Mouse (Mus musculus) myocyte (in vitro differentiated cells): ENCODE measurements around the gene Ulk2. TPM values are rescaled to one million over a fixed set of nuclear protein-coding genes. Genes with fewer than 3 reads are reported as not detected.

ENCODE experiments used
- H3K27me3 ChIP-seq: one replicate; pipeline ENCODE4 v1.6.1; 2011; ENCODE audit not compliant: control insufficient read depth, insufficient read depth, insufficient read length
- H3K36me3 ChIP-seq: one replicate; pipeline ENCODE4 v1.6.1; 2011; ENCODE audit not compliant: control insufficient read depth, insufficient read depth
- H3K4me2 ChIP-seq: one replicate; pipeline ENCODE4 v1.6.1; 2011; ENCODE audit warnings: low read depth, control low read depth
- H3K4me3 ChIP-seq: one replicate; pipeline ENCODE4 v1.5.1; 2011; ENCODE audit warnings: mild to moderate bottlenecking, control low read depth, moderate library complexity
- H3K79me2 ChIP-seq: one replicate; pipeline ENCODE4 v1.6.1; 2011; ENCODE audit not compliant: control insufficient read depth, insufficient read depth
- H3ac ChIP-seq: one replicate; pipeline ENCODE4 v1.6.1; 2011; ENCODE audit not compliant: control insufficient read depth, insufficient read length
- CEBPB ChIP-seq: IDR thresholded peaks from 2 replicates; pipeline ENCODE4 v1.6.1; 2011; ENCODE audit warnings: mild to moderate bottlenecking, moderate library complexity; ENCODE audit not compliant: poor library complexity, insufficient read depth, severe bottlenecking
- E2F4 ChIP-seq: IDR thresholded peaks from one replicate; pipeline ENCODE4 v1.6.1; 2011; ENCODE audit warnings: mild to moderate bottlenecking, control low read depth, moderate library complexity; ENCODE audit not compliant: insufficient read depth
- MAX ChIP-seq: IDR thresholded peaks from one replicate; pipeline ENCODE4 v1.6.1; 2011; ENCODE audit warnings: low read depth, mild to moderate bottlenecking, control low read depth
- MYOD1 ChIP-seq, 3 experiments: IDR thresholded peaks; one replicate each; pipeline ENCODE4 v1.6.1; 2011; ENCODE audit warnings: control low read depth in 2 of 3, low read depth in 2 of 3, mild to moderate bottlenecking in 2 of 3, moderate library complexity in 1 of 3; ENCODE audit not compliant: insufficient read length in 2 of 3, control insufficient read depth in 1 of 3
- MYOG ChIP-seq, 3 experiments: IDR thresholded peaks; one replicate each; pipeline ENCODE4 v1.6.1; 2011; ENCODE audit warnings: control low read depth in 2 of 3, low read depth in 2 of 3, mild to moderate bottlenecking in 2 of 3; ENCODE audit not compliant: insufficient read length in 2 of 3, control insufficient read depth in 1 of 3, insufficient read depth in 1 of 3
- POLR2A ChIP-seq: IDR thresholded peaks from one replicate; pipeline ENCODE4 v1.6.1; 2011; ENCODE audit warnings: low read depth, mild to moderate bottlenecking, control low read depth, moderate library complexity; ENCODE audit not compliant: insufficient read length
- POLR2AphosphoS2 ChIP-seq: IDR thresholded peaks from one replicate; pipeline ENCODE4 v1.6.1; 2011; ENCODE audit warnings: low read depth, control low read depth; ENCODE audit not compliant: insufficient read length
- REST ChIP-seq: IDR thresholded peaks from one replicate; pipeline ENCODE4 v1.6.1; 2011; ENCODE audit warnings: mild to moderate bottlenecking, control low read depth, moderate library complexity; ENCODE audit not compliant: insufficient read depth, insufficient read length
- SRF ChIP-seq: IDR thresholded peaks from one replicate; pipeline ENCODE4 v1.6.1; 2011; ENCODE audit warnings: low read depth; ENCODE audit not compliant: control insufficient read depth, insufficient read length
- TCF12 ChIP-seq: IDR thresholded peaks from one replicate; pipeline ENCODE4 v1.6.1; 2011; ENCODE audit warnings: mild to moderate bottlenecking, control low read depth; ENCODE audit not compliant: poor library complexity, insufficient read depth, severe bottlenecking
- TCF3 ChIP-seq: IDR thresholded peaks from one replicate; pipeline ENCODE4 v1.6.1; 2011; ENCODE audit warnings: low read depth, control low read depth; ENCODE audit not compliant: insufficient read length
- USF1 ChIP-seq: IDR thresholded peaks from one replicate; pipeline ENCODE4 v1.6.1; 2011; ENCODE audit warnings: low read depth, mild to moderate bottlenecking, control low read depth, moderate library complexity
- polyA plus RNA-seq: library from polyadenylated mRNA; unstranded; fragments of >200 nt; fragmentation: generic; extraction: Trizol; gene quantifications from one replicate; pipeline ENCODE4 v1.2.1, GENCODE M21; 2012; ENCODE audit warnings: missing spikeins

The Ulk2 gene
- polyA plus RNA-seq, 1 experiment: 9.3 TPM

DNA sequence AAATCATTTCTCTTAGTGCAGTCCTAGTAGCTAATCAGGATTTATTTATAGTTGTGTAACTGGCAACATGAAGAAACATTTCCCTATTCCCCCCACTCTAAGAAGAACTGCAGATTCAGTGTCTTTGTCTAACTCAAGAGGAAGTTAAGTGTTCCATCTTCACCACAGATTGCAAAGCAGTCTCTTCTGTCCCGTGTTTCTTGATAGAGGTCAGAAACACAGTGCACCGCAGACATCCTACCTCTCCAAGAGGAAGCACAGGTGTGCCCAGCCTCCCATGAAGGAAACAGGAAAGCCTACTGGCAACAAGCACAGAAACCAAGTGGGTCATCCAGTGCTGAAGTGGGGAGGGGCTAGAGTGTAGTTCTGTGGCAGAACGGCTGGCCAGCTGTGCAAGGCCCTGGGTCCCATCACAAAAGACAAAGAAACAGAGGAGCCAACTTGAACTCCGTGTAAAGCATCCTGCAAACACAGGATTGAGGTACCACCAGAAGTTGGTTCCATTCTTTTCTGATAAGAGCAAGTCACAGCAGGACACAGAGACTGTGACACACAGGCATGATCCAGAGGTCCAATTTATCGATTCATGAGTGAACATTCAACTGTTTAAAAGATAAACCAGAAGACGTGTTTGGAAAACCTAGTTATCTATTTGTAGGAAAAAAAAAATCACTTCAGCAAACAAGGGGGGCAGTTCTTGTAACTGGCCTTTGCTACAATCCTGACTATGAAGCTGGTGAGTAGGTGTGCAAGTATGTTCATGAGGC is 7.1 kb upstream of the Ulk2 start:
- TF ChIP-seq MYOD1 (IDR thresholded peaks at IDR 0.05; ENCODE audit: control insufficient read depth in 1 of 3, insufficient read length in 2 of 3, low read depth in 2 of 3) (no peak), CEBPB (no peak), E2F4 (no peak), REST (no peak), USF1 (no peak), TCF12 (no peak), POLR2A (no peak), SRF (no peak), MYOG (IDR thresholded peaks at IDR 0.05; ENCODE audit: control insufficient read depth in 1 of 3, insufficient read depth in 1 of 3, insufficient read length in 2 of 3, low read depth in 2 of 3) (no peak)
- Histone ChIP-seq H3ac (no peak overlapping the region), H3K4me3 (no peak overlapping the region), H3K79me2 (no peaks in the 10 kb centered on the region), H3K36me3 (no peaks in the 10 kb centered on the region), H3K27me3 (no peaks in the 10 kb centered on the region), H3K4me2 (no peak overlapping the region)

GRCm38 (mm10) chr11:61859316-61859715 is 4.4 kb upstream of the Ulk2 start:
- TF ChIP-seq CEBPB (no peak), TCF3 (no peak), USF1 (no peak), POLR2A (no peak), TCF12 (no peak), REST (no peak), E2F4 (no peak), MYOG (IDR thresholded peaks at IDR 0.05; ENCODE audit: control insufficient read depth in 1 of 3, insufficient read depth in 1 of 3, insufficient read length in 2 of 3, low read depth in 2 of 3) (no peak), POLR2AphosphoS2 (no peak), MYOD1 (IDR thresholded peaks at IDR 0.05; ENCODE audit: control insufficient read depth in 1 of 3, insufficient read length in 2 of 3, low read depth in 2 of 3) (no peak), MAX (no peak), SRF (no peak)
- no peaks in the 10 kb centered on the region for H3K36me3 ChIP-seq
- no peaks in the 10 kb centered on the region for H3K27me3 ChIP-seq

GRCm38 (mm10) chr11:61855539-61855938 is 666 bp upstream of the Ulk2 start:
- Histone ChIP-seq H3K4me2 (peak overlapping the region; percentile 68), H3K36me3 (no peaks in the 10 kb centered on the region), H3K4me3 (peak overlapping the region; percentile 36), H3K79me2 (peaks cover 14% of the 10 kb centered on the region), H3K27me3 (no peaks in the 10 kb centered on the region), H3ac (peak overlapping the region; percentile 96)
- TF ChIP-seq SRF (no peak), CEBPB (peak; percentile 57; the same call in 1 of the 2 replicates)

More at GRCm38 (mm10) chr11:61859316-61859715, 4.4 kb upstream of the Ulk2 start:
- Histone ChIP-seq H3ac (no peak overlapping the region), H3K4me2 (no peak overlapping the region), H3K79me2 (no peaks in the 10 kb centered on the region), H3K4me3 (no peak overlapping the region)

GRCm38 (mm10) chr11:61854211-61854987 is 474 bp downstream of the Ulk2 start:
- peak overlapping the region; percentile 36 for H3K4me3 ChIP-seq
- peaks cover 14% of the 10 kb centered on the region for H3K79me2 ChIP-seq
- H3K36me3 ChIP-seq: no peaks in the 10 kb centered on the region
- no peaks in the 10 kb centered on the region for H3K27me3 ChIP-seq
- TF ChIP-seq E2F4 (no peak), SRF (no peak), POLR2A (peak; percentile 67), POLR2AphosphoS2 (peak; percentile 68), MYOD1 (IDR thresholded peaks at IDR 0.05; ENCODE audit: control insufficient read depth in 1 of 3, insufficient read length in 2 of 3, low read depth in 2 of 3) (peak in 1 of 3 experiments; percentile 1), MYOG (IDR thresholded peaks at IDR 0.05; ENCODE audit: control insufficient read depth in 1 of 3, insufficient read depth in 1 of 3, insufficient read length in 2 of 3, low read depth in 2 of 3) (no peak), TCF3 (no peak), REST (no peak)
- H3ac ChIP-seq: peak overlapping the region; percentile 96
- peak overlapping the region; percentile 86 for H3K4me2 ChIP-seq

- Histone ChIP-seq H3K4me2 (peak overlapping the region; percentile 86), H3ac (peak overlapping the region; percentile 96), H3K36me3 (no peaks in the 10 kb centered on the region), H3K79me2 (peaks cover 14% of the 10 kb centered on the region), H3K4me3 (peak overlapping the region; percentile 36), H3K27me3 (no peaks in the 10 kb centered on the region)
- TF ChIP-seq POLR2AphosphoS2 (no peak), MYOD1 (IDR thresholded peaks at IDR 0.05; ENCODE audit: control insufficient read depth in 1 of 3, insufficient read length in 2 of 3, low read depth in 2 of 3) (no peak), CEBPB (no peak), E2F4 (no peak), TCF3 (no peak), POLR2A (no peak), MYOG (IDR thresholded peaks at IDR 0.05; ENCODE audit: control insufficient read depth in 1 of 3, insufficient read depth in 1 of 3, insufficient read length in 2 of 3, low read depth in 2 of 3) (no peak), USF1 (no peak), TCF12 (no peak), SRF (no peak), MAX (no peak)
Measured at GRCm38 (mm10) chr11:61853659-61854058, 1.2 kb downstream of the Ulk2 start.
